Mouse (Mus musculus): ENCODE measurements around the gene Jph2. TPM values are rescaled to one million over a fixed set of nuclear protein-coding genes. Genes with fewer than 3 reads are reported as not detected.

Jph2 gene
- polyA plus RNA-seq, 1 experiment from 2014 or later, result 0.30 TPM

- H3K36me3 ChIP-seq (ENCODE audit: control insufficient read depth, insufficient read depth), result no peaks in the 10 kb centered on the region
- H3K4me1 ChIP-seq (ENCODE audit: control insufficient read depth, low read depth, low read length), result no peaks in the 10 kb centered on the region
- WGBS (ENCODE audit: insufficient replicate concordance), result 42% methylated on average over 4 of the region's 4 CpGs
- H3K27ac ChIP-seq (ENCODE audit: low read length), result no peak overlapping the region
- ATAC-seq (ENCODE audit: low read depth), result no peak
- H3K9me3 ChIP-seq (replicated peaks; ENCODE audit: control insufficient read depth, low read length), result no peaks in the 10 kb centered on the region
- no peak overlapping the region for H3K9ac ChIP-seq (ENCODE audit: low read depth, low read length)
- H3K4me3 ChIP-seq (ENCODE audit: low read depth, low read length), result no peak overlapping the region
- no peaks in the 10 kb centered on the region; the same call in 1 of the 2 replicates for H3K27me3 ChIP-seq (ENCODE audit: control insufficient read depth, insufficient read depth, low read depth, low read length)
- H3K4me2 ChIP-seq (ENCODE audit: low read depth, low read length), result no peak overlapping the region
Measured at GRCm38 (mm10) chr2:163317281-163317680, 80.5 kb downstream of the Jph2 start.

DNA sequence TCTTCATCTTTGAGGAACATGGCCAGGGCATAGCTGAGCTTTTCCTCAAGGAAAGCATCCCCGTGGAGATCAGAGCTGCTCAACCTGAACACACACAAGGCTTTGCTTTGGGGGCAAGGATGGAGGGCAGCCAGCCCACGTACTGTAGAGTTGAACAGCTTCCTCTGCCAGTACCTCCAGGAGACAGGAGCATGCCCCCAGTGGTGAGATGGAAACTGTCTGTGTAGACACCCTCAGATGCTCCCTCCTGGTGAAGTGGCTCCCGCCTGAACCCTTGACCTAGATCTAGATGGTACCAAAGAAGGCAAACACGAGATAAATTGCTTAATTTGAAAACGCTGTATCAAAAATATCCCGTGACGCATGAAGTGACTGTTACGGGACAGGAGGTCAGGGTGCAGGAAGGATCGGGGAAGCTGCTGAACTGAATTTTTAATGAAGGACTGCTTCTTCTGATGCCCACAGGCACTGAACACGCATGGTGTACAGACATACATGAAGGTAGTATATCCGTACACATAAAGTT is 87.6 kb downstream of the Jph2 start:
- Histone ChIP-seq H3K27ac (ENCODE audit: low read length) (no peak overlapping the region), H3K9me3 (replicated peaks; ENCODE audit: control insufficient read depth, low read length) (no peaks in the 10 kb centered on the region), H3K4me3 (ENCODE audit: low read depth, low read length) (no peak overlapping the region), H3K36me3 (ENCODE audit: control insufficient read depth, insufficient read depth) (no peaks in the 10 kb centered on the region), H3K9ac (ENCODE audit: low read depth, low read length) (no peak overlapping the region), H3K4me1 (ENCODE audit: control insufficient read depth, low read depth, low read length) (no peaks in the 10 kb centered on the region), H3K27me3 (ENCODE audit: control insufficient read depth, insufficient read depth, low read depth, low read length) (no peaks in the 10 kb centered on the region), H3K4me2 (ENCODE audit: low read depth, low read length) (no peak overlapping the region)
- 57% methylated on average over 11 of the region's 11 CpGs for WGBS (ENCODE audit: insufficient replicate concordance)
- ATAC-seq (ENCODE audit: low read depth), result no peak

- no peak for ATAC-seq (ENCODE audit: low read depth)
Measured at GRCm38 (mm10) chr2:163309376-163309775, 88.4 kb downstream of the Jph2 start.

GRCm38 (mm10) chr2:163303037-163303436 is 94.8 kb downstream of the Jph2 start:
- Histone ChIP-seq H3K27me3 (ENCODE audit: control insufficient read depth, insufficient read depth, low read depth, low read length) (no peaks in the 10 kb centered on the region), H3K4me2 (ENCODE audit: low read depth, low read length) (no peak overlapping the region), H3K9me3 (replicated peaks; ENCODE audit: control insufficient read depth, low read length) (no peaks in the 10 kb centered on the region), H3K4me3 (ENCODE audit: low read depth, low read length) (no peak overlapping the region), H3K9ac (ENCODE audit: low read depth, low read length) (no peak overlapping the region), H3K4me1 (ENCODE audit: control insufficient read depth, low read depth, low read length) (no peaks in the 10 kb centered on the region), H3K36me3 (ENCODE audit: control insufficient read depth, insufficient read depth) (no peaks in the 10 kb centered on the region), H3K27ac (ENCODE audit: low read length) (no peak overlapping the region)
- ATAC-seq (ENCODE audit: low read depth), result no peak
- WGBS (ENCODE audit: insufficient replicate concordance), result 59% methylated on average over 9 of the region's 9 CpGs

More at GRCm38 (mm10) chr2:163309376-163309775, 88.4 kb downstream of the Jph2 start:
- H3K36me3 ChIP-seq (ENCODE audit: control insufficient read depth, insufficient read depth), result no peaks in the 10 kb centered on the region
- H3K4me2 ChIP-seq (ENCODE audit: low read depth, low read length), result no peak overlapping the region
- no peak overlapping the region for H3K27ac ChIP-seq (ENCODE audit: low read length)
- H3K9ac ChIP-seq (ENCODE audit: low read depth, low read length), result no peak overlapping the region
- H3K27me3 ChIP-seq (ENCODE audit: control insufficient read depth, insufficient read depth, low read depth, low read length), result no peaks in the 10 kb centered on the region
- no peaks in the 10 kb centered on the region for H3K9me3 ChIP-seq (replicated peaks; ENCODE audit: control insufficient read depth, low read length)
- WGBS (ENCODE audit: insufficient replicate concordance), result 76% methylated on average over 17 of the region's 17 CpGs
- no peak overlapping the region for H3K4me3 ChIP-seq (ENCODE audit: low read depth, low read length)
- no peaks in the 10 kb centered on the region for H3K4me1 ChIP-seq (ENCODE audit: control insufficient read depth, low read depth, low read length)

DNA sequence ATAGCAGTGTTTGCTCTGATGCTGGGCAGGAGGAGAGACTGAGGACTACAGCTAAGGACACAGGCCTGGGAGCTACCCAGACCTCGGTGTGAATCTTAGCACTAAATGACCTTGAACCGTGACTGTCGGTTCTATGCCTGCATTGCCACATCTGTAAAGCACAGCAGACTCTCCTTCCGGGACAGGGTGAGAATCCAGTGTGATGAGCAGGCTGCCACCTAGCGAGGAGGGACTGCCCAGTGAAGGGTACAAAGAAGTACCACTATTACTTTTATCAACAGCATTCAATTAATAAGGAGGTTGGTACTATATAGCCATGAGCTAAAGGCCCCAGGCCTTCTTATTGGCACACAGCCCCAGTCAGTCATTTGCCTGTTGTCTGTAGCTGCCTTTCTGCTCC is 96.2 kb downstream of the Jph2 start:
- H3K9ac ChIP-seq (ENCODE audit: low read depth, low read length), result no peak overlapping the region
- H3K27ac ChIP-seq (ENCODE audit: low read length), result no peak overlapping the region
- H3K4me1 ChIP-seq (ENCODE audit: control insufficient read depth, low read depth, low read length), result no peaks in the 10 kb centered on the region
- no peak overlapping the region for H3K4me3 ChIP-seq (ENCODE audit: low read depth, low read length)
- 40% methylated on average over 5 of the region's 5 CpGs for WGBS (ENCODE audit: insufficient replicate concordance)
- ATAC-seq (ENCODE audit: low read depth), result no peak
- H3K27me3 ChIP-seq (ENCODE audit: control insufficient read depth, insufficient read depth, low read depth, low read length), result no peaks in the 10 kb centered on the region
- no peaks in the 10 kb centered on the region for H3K36me3 ChIP-seq (ENCODE audit: control insufficient read depth, insufficient read depth)
- H3K4me2 ChIP-seq (ENCODE audit: low read depth, low read length), result no peak overlapping the region
- H3K9me3 ChIP-seq (replicated peaks; ENCODE audit: control insufficient read depth, low read length), result no peaks in the 10 kb centered on the region

- Histone ChIP-seq H3K4me1 (ENCODE audit: control insufficient read depth, low read depth, low read length) (no peaks in the 10 kb centered on the region), H3K27me3 (ENCODE audit: control insufficient read depth, insufficient read depth, low read depth, low read length) (no peaks in the 10 kb centered on the region), H3K36me3 (ENCODE audit: control insufficient read depth, insufficient read depth) (no peaks in the 10 kb centered on the region), H3K27ac (ENCODE audit: low read length) (no peak overlapping the region), H3K4me2 (ENCODE audit: low read depth, low read length) (no peak overlapping the region), H3K4me3 (ENCODE audit: low read depth, low read length) (no peak overlapping the region), H3K9ac (ENCODE audit: low read depth, low read length) (no peak overlapping the region), H3K9me3 (replicated peaks; ENCODE audit: control insufficient read depth, low read length) (no peaks in the 10 kb centered on the region)
- no peak for ATAC-seq (ENCODE audit: low read depth)
- WGBS (ENCODE audit: insufficient replicate concordance), result 52% methylated on average over 14 of the region's 14 CpGs
Measured at GRCm38 (mm10) chr2:163300069-163301060, 97.4 kb downstream of the Jph2 start.

- no peak overlapping the region for H3K4me2 ChIP-seq (ENCODE audit: low read depth, low read length)
- H3K27ac ChIP-seq (ENCODE audit: low read length), result no peak overlapping the region
- H3K4me3 ChIP-seq (ENCODE audit: low read depth, low read length), result no peak overlapping the region
- no peak overlapping the region for H3K9ac ChIP-seq (ENCODE audit: low read depth, low read length)
- H3K36me3 ChIP-seq (ENCODE audit: control insufficient read depth, insufficient read depth), result no peaks in the 10 kb centered on the region
- no peak for ATAC-seq (ENCODE audit: low read depth)
- WGBS (ENCODE audit: insufficient replicate concordance), result 46% methylated on average over 11 of the region's 11 CpGs
- no peaks in the 10 kb centered on the region for H3K9me3 ChIP-seq (replicated peaks; ENCODE audit: control insufficient read depth, low read length)
- no peaks in the 10 kb centered on the region for H3K4me1 ChIP-seq (ENCODE audit: control insufficient read depth, low read depth, low read length)
- no peaks in the 10 kb centered on the region for H3K27me3 ChIP-seq (ENCODE audit: control insufficient read depth, insufficient read depth, low read depth, low read length)
Measured at GRCm38 (mm10) chr2:163296999-163297630, 100.7 kb downstream of the Jph2 start.

DNA sequence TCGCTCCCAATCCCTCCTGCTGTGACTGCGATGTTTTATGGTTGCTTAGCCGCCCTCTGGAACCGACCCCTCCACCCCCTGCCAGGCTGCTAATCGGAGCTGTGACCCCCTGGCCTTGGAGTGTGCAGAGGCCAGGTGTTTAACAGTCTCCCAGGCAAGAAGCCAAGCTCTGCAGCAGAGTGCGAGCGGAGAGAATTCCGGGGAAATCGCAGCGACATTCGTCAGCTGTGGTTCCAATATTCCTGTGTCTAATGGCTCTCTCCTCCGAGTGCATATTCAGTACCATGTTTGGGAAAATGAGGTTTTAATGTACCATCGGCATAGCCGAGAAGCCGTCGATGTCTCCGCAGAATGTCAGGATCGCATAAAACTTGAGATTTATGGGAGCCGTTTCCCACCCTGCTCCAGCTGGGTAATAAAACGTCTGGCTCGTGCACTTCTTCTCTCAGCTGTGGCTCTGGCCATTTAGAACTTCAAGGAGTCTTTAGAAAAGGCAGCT is 108.9 kb downstream of the Jph2 start:
- H3K27ac ChIP-seq (ENCODE audit: low read length), result no peak overlapping the region
- H3K27me3 ChIP-seq (ENCODE audit: control insufficient read depth, insufficient read depth, low read depth, low read length), result 0 out of 2 replicates have a peak, but pooled peaks cover 2% of the 10 kb centered on the region
- no peak overlapping the region for H3K9ac ChIP-seq (ENCODE audit: low read depth, low read length)
- no peaks in the 10 kb centered on the region for H3K36me3 ChIP-seq (ENCODE audit: control insufficient read depth, insufficient read depth)
- no peaks in the 10 kb centered on the region for H3K4me1 ChIP-seq (ENCODE audit: control insufficient read depth, low read depth, low read length)
- WGBS (ENCODE audit: insufficient replicate concordance), result 15% methylated on average over 21 of the region's 21 CpGs
- no peak overlapping the region for H3K4me3 ChIP-seq (ENCODE audit: low read depth, low read length)
- ATAC-seq (ENCODE audit: low read depth), result no peak
- no peaks in the 10 kb centered on the region for H3K9me3 ChIP-seq (replicated peaks; ENCODE audit: control insufficient read depth, low read length)
- H3K4me2 ChIP-seq (ENCODE audit: low read depth, low read length), result no peak overlapping the region

All from liver, embryonic 16.5 days (tissue).